Mouse (Mus musculus): ENCODE measurements around the gene Tm4sf4. TPM values are rescaled to one million over a fixed set of nuclear protein-coding genes. Genes with fewer than 3 reads are reported as not detected.

Gene Tm4sf4
- total RNA-seq (2015; ENCODE audit: low replicate concordance): not detected in 2 replicates
- not detected in 2 replicates for total RNA-seq (2017; ENCODE audit: low replicate concordance)

GRCm38 (mm10) chr3:57425089-57425730 is at the start of gene Tm4sf4:
Gene Tm4sf4 (plus strand): TSS chr3:57425314.
- ATAC-seq (replicated peaks; ENCODE audit: low FRiP score, poor library complexity, severe bottlenecking): no peak

- no peak for ATAC-seq (replicated peaks; ENCODE audit: low FRiP score, poor library complexity, severe bottlenecking)
Observed at GRCm38 (mm10) chr3:57386423-57386822, 38.7 kb upstream of the Tm4sf4 start.

GRCm38 (mm10) chr3:57386895-57387294 is 38.2 kb upstream of the Tm4sf4 start:
- ATAC-seq (replicated peaks; ENCODE audit: low FRiP score, poor library complexity, severe bottlenecking): no peak

- no peak for ATAC-seq (replicated peaks; ENCODE audit: low FRiP score, poor library complexity, severe bottlenecking)
Observed at GRCm38 (mm10) chr3:57387593-57387992, 37.5 kb upstream of the Tm4sf4 start.

GRCm38 (mm10) chr3:57411535-57411934 is 13.6 kb upstream of the Tm4sf4 start:
- ATAC-seq (replicated peaks; ENCODE audit: low FRiP score, poor library complexity, severe bottlenecking): no peak

GRCm38 (mm10) chr3:57420233-57420632 is 4.9 kb upstream of the Tm4sf4 start:
- no peak for ATAC-seq (replicated peaks; ENCODE audit: low FRiP score, poor library complexity, severe bottlenecking)

- no peak for ATAC-seq (replicated peaks; ENCODE audit: low FRiP score, poor library complexity, severe bottlenecking)
Observed at GRCm38 (mm10) chr3:57420660-57421059, 4.5 kb upstream of the Tm4sf4 start.

- ATAC-seq (replicated peaks; ENCODE audit: low FRiP score, poor library complexity, severe bottlenecking): no peak
Observed at GRCm38 (mm10) chr3:57426351-57426750, 1.2 kb downstream of the Tm4sf4 start.

GRCm38 (mm10) chr3:57428682-57429464 is 3.8 kb downstream of the Tm4sf4 start:
- ATAC-seq (replicated peaks; ENCODE audit: low FRiP score, poor library complexity, severe bottlenecking): no peak

GRCm38 (mm10) chr3:57429486-57429885 is 4.4 kb downstream of the Tm4sf4 start:
- no peak for ATAC-seq (replicated peaks; ENCODE audit: low FRiP score, poor library complexity, severe bottlenecking)

- ATAC-seq (replicated peaks; ENCODE audit: low FRiP score, poor library complexity, severe bottlenecking): no peak
Observed at GRCm38 (mm10) chr3:57431706-57432105, 6.6 kb downstream of the Tm4sf4 start.

GRCm38 (mm10) chr3:57435364-57435763 is 10.2 kb downstream of the Tm4sf4 start:
- no peak for ATAC-seq (replicated peaks; ENCODE audit: low FRiP score, poor library complexity, severe bottlenecking)

GRCm38 (mm10) chr3:57440956-57441355 is 15.8 kb downstream of the Tm4sf4 start:
- ATAC-seq (replicated peaks; ENCODE audit: low FRiP score, poor library complexity, severe bottlenecking): no peak

GRCm38 (mm10) chr3:57445706-57446105 is 20.6 kb downstream of the Tm4sf4 start:
- ATAC-seq (replicated peaks; ENCODE audit: low FRiP score, poor library complexity, severe bottlenecking): no peak

GRCm38 (mm10) chr3:57447889-57448288 is 22.8 kb downstream of the Tm4sf4 start:
- no peak for ATAC-seq (replicated peaks; ENCODE audit: low FRiP score, poor library complexity, severe bottlenecking)

- ATAC-seq (replicated peaks; ENCODE audit: low FRiP score, poor library complexity, severe bottlenecking): no peak
Observed at GRCm38 (mm10) chr3:57448445-57448844, 23.3 kb downstream of the Tm4sf4 start.

- no peak for ATAC-seq (replicated peaks; ENCODE audit: low FRiP score, poor library complexity, severe bottlenecking)
Observed at GRCm38 (mm10) chr3:57458652-57459051, 33.5 kb downstream of the Tm4sf4 start.

GRCm38 (mm10) chr3:57463302-57463701 is 38.2 kb downstream of the Tm4sf4 start:
- no peak for ATAC-seq (replicated peaks; ENCODE audit: low FRiP score, poor library complexity, severe bottlenecking)

- ATAC-seq (replicated peaks; ENCODE audit: low FRiP score, poor library complexity, severe bottlenecking): no peak
Observed at GRCm38 (mm10) chr3:57466289-57466688, 41.2 kb downstream of the Tm4sf4 start.

- ATAC-seq (replicated peaks; ENCODE audit: low FRiP score, poor library complexity, severe bottlenecking): no peak
Observed at GRCm38 (mm10) chr3:57469325-57469724, 44.2 kb downstream of the Tm4sf4 start.

GRCm38 (mm10) chr3:57470326-57470725 is 45.2 kb downstream of the Tm4sf4 start:
- no peak for ATAC-seq (replicated peaks; ENCODE audit: low FRiP score, poor library complexity, severe bottlenecking)
